Mouse (Mus musculus): ENCODE measurements around the gene Flnc.

The Flnc gene

GRCm38 (mm10) chr6:29484716-29485559 is 51.9 kb downstream of the Flnc start:
- DNase-seq (ENCODE audit: low spot score), result peak; percentile 28

- no peak for DNase-seq (ENCODE audit: low spot score)
These were observed 52.9 kb downstream of the Flnc start for GRCm38 (mm10) chr6:29485951-29486350.

DNA sequence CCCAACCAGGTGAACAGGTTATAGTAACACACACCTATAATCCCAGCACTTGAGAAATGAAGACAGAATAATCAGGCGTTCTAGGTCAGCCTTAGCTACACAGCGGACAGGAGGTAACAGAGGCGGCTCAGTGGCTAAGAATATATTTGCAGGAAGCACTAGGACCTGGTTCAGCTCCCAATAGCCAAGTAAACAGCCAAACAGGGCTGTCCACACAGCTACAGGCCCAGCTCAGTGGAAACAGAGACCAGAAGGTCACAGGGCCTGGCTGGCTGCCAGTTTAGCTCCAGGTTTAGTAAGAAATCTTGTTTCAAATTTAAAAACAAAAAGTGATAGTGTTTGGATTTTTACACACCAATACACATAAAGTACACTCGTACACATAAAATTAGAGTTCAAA is 61.0 kb downstream of the Flnc start:
- DNase-seq (ENCODE audit: low spot score), result no peak

GRCm38 (mm10) chr6:29496270-29496669 is 63.2 kb downstream of the Flnc start:
- DNase-seq (ENCODE audit: low spot score), result no peak

DNA sequence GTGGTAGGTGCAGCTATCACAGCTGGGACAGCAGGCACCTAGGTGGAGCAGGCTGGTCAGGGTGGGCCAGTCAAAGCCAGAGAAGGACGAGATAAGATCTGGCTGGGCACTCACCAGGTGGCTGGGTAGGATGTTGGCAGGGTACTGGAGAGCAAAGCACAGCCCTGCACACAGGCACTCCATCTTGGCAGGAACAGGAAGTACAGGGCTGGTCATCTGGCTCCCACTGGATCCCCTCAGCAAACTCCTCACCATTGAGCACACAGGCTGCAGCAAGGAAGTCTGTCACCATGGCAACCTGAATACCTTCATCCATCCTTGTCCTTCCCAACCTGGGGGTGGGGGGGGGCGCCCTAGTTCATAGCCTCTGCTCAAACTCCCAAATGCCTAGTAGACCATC is 64.7 kb downstream of the Flnc start:
- no peak for DNase-seq (ENCODE audit: low spot score)

GRCm38 (mm10) chr6:29500177-29500576 is 67.1 kb downstream of the Flnc start:
- DNase-seq (ENCODE audit: low spot score), result no peak

DNA sequence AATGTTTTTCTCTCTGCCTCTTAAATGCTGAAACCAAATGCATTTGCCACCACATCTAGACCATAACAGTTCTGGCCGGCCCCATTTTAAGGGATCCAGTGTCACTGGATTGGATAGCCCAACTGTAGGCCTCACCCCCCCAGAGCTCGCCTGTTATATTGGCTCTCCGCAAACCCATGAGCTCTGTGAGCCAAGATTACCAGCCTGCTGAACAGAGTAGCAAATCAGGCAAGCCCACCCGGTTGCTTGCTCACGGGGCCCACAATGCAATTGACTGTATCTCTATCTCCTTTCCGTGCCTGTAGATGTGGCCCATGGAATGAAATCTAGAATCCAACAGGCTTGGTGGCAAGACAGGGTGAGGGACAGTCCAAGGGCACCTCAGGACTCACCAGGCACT is 67.8 kb downstream of the Flnc start:
- no peak for DNase-seq (ENCODE audit: low spot score)

DNA sequence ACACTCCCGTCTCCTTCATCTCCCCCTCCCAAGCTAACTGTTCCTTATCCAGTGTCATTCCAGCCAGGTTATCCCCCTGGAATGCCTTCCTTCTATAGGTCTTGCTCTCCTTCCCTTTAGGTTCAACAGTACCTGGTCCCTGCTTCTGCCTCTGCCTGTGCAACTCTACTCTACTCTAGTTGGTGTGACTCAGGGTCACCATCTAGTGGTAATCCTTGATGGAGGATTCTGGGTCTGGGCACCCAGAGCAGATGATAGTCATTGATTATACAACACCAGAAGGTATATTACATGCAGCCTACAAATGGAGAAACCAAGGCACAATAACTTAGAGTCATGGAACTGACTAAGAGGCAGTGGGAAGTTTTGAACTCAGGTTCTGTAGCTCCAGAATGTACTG is 68.5 kb downstream of the Flnc start:
- DNase-seq (ENCODE audit: low spot score), result no peak

GRCm38 (mm10) chr6:29505493-29505892 is 72.4 kb downstream of the Flnc start:
- DNase-seq (ENCODE audit: low spot score), result no peak

DNA sequence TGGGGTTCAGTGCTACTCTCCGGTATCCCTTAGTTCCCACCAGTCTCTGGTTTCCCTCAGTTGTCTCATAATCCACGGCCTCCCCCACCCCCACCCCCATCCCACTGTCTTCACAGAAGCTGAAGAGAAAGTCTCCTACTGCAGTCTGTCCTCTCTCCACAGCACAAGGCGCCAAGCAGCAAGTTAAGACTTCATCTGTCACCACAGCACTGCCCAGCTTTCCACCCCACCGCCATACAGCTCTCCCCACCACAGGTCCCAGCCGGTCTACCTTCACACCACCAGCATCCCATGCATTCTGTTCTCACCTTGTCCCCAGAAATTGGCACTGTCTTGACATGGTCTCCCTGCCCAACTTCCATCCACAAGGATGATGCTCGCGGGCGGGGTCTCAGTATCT is 73.8 kb downstream of the Flnc start:
- no peak for DNase-seq (ENCODE audit: low spot score)

DNA sequence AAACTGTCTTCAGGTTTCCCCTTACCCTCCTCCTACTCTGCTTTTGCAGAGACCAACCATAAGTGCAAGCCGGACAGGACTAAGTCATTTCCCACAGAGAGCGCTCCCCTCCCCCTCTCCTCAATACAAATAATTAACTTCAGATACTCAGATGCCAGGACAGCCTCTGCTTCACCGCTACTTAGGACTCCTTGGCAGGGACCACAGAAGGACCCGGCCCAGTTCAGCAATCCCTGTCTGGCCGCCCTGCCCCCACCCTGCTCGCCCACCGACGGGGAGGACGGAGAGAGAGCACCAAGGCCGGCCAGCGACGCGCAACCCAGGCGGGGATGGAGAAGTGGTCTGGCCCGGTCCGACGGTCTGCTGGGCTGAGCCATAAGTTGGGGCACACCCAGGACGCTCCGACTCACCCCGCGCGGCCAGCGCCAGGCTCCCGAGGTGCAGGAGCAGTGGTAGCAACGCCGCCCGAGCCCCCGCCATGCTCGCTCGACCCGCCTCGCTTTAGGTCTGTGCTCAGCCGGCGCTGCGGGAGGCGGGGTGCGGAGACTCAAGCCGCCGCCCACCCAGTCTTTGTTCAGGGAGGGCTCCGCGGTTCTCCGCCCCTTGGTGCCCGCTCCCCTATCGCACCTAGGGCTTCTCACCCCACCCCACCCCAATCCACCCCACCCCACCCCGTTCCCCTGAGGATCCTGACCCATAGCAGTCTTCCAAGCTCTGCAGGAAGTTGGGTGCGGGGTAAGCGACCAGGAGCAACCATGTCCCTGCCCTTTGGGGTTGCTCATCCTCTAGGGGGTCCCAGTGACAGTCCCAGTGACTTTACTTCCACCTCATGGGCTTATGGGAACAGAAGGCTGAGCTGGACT is 74.6 kb downstream of the Flnc start, which contains the start of gene Kcp:
Kcp (minus strand) TSS at position 506 of the 863 bp plus-strand sequence.
- no peak for DNase-seq (ENCODE audit: low spot score)

- DNase-seq (ENCODE audit: low spot score), result no peak
These were observed 76.0 kb downstream of the Flnc start for GRCm38 (mm10) chr6:29509086-29509485.

Measured in T-cell, adult 2 months (primary cell).